Mouse (Mus musculus): ENCODE results near the gene Pgm1. TPM values are rescaled to one million over a fixed set of nuclear protein-coding genes. Genes with fewer than 3 reads are reported as not detected.

Gene Pgm1
- total and polyA plus RNA-seq, 3 experiments, result 54.0 to 97.9 (median 95.7) TPM

- no peak for TF ChIP-seq CTCF (conservative IDR thresholded peaks at IDR 0.05 in 1 of 2, IDR thresholded peaks at IDR 0.05 in 1 of 2; ENCODE audit: low read depth in 2 of 2, low read length in 2 of 2)
- no peak for TF ChIP-seq SMC3 (IDR thresholded peaks at IDR 0.05; ENCODE audit: low read depth, low read length)
- no peak for TF ChIP-seq SIN3A (IDR thresholded peaks at IDR 0.05; ENCODE audit: low read length)
- TF ChIP-seq ELF1 (IDR thresholded peaks at IDR 0.05; ENCODE audit: low read depth, low read length), result no peak
- no peak for TF ChIP-seq KAT2A (IDR thresholded peaks at IDR 0.05; ENCODE audit: insufficient replicate concordance, low read length)
- no peak for TF ChIP-seq ETS1 (conservative IDR thresholded peaks at IDR 0.05; ENCODE audit: low read depth, low read length)
- no peak for TF ChIP-seq JUN (IDR thresholded peaks at IDR 0.05; ENCODE audit: insufficient read depth, low read depth, low read length)
- TF ChIP-seq POLR2AphosphoS2 (IDR thresholded peaks at IDR 0.05; ENCODE audit: low read depth, low read length), result no peak
- TF ChIP-seq MXI1 (IDR thresholded peaks at IDR 0.05; ENCODE audit: low read depth, low read length), result no peak
- TF ChIP-seq NRF1 (IDR thresholded peaks at IDR 0.05; ENCODE audit: low read depth, low read length), result no peak
- no peaks in the 10 kb centered on the region for H3K9me3 ChIP-seq (replicated peaks; ENCODE audit: low read length)
- in situ Hi-C loops (cut with MboI; ENCODE audit: low pct_ligation_motif_present, low pct_unique_long_range_greater_than_20kb, low sequenced_read_pairs) (no loop called here), dilution Hi-C loops (cut with MboI; ENCODE audit: extremely low pct_ligation_motif_present, extremely low pct_unique_long_range_greater_than_20kb, low sequenced_read_pairs) (no loop called here)
- no peaks in the 10 kb centered on the region for H3K27me3 ChIP-seq (replicated peaks)
- peaks cover 8 to 29% of the 10 kb centered on the region in 2 experiments for H3K36me3 ChIP-seq (replicated peaks in 1 of 2; ENCODE audit: control insufficient read depth in 1 of 2, insufficient read depth in 1 of 2, low read length in 1 of 2)
- no peak overlapping the region for H3K4me3 ChIP-seq (replicated peaks in 1 of 3; ENCODE audit: low read depth in 2 of 3, low read length in 2 of 3, poor library complexity in 1 of 3)
- no peak overlapping the region for H3K4me2 ChIP-seq (ENCODE audit: insufficient read depth, low read depth, poor library complexity, severe bottlenecking)
- peaks cover 0 to 23% of the 10 kb centered on the region in 2 experiments; a peak in 2 of 4 replicates for H3K4me1 ChIP-seq (ENCODE audit: control insufficient read depth in 1 of 2, insufficient read depth in 2 of 2)
- no peaks in the 10 kb centered on the region for H3K79me2 ChIP-seq (replicated peaks; ENCODE audit: control insufficient read depth, extremely low read depth, insufficient read depth, poor library complexity, severe bottlenecking)
- H3K9ac ChIP-seq (ENCODE audit: insufficient read depth, low read depth), result no peak overlapping the region
- no peak for DNase-seq (ENCODE audit: extremely low read depth)
- no peak overlapping the region for H3K27ac ChIP-seq (ENCODE audit: insufficient read depth, low read depth)
These were observed 30.1 kb downstream of the Pgm1 start for GRCm38 (mm10) chr4:99959308-99959707.

GRCm38 (mm10) chr4:99966555-99966954, 37.3 kb downstream of the Pgm1 start:
- TF ChIP-seq CTCF (conservative IDR thresholded peaks at IDR 0.05 in 1 of 2, IDR thresholded peaks at IDR 0.05 in 1 of 2; ENCODE audit: low read depth in 2 of 2, low read length in 2 of 2) (no peak), CHD2 (IDR thresholded peaks at IDR 0.05; ENCODE audit: low read length) (no peak), ZKSCAN1 (IDR thresholded peaks at IDR 0.05; ENCODE audit: borderline replicate concordance, low read depth, low read length) (no peak), ZNF384 (IDR thresholded peaks at IDR 0.05; ENCODE audit: low read depth, low read length) (no peak)
- Histone ChIP-seq H3K27ac (ENCODE audit: insufficient read depth, low read depth) (no peak overlapping the region), H3K27me3 (replicated peaks) (no peaks in the 10 kb centered on the region), H3K4me1 (ENCODE audit: control insufficient read depth in 1 of 2, insufficient read depth in 2 of 2) (no peaks in the 10 kb centered on the region), H3K9ac (ENCODE audit: insufficient read depth, low read depth) (no peak overlapping the region), H3K36me3 (replicated peaks in 1 of 2; ENCODE audit: control insufficient read depth in 1 of 2, insufficient read depth in 1 of 2, low read length in 1 of 2) (peaks cover 24 to 81% of the 10 kb centered on the region in 2 experiments), H3K4me2 (ENCODE audit: insufficient read depth, low read depth, poor library complexity, severe bottlenecking) (no peak overlapping the region), H3K79me2 (replicated peaks; ENCODE audit: control insufficient read depth, extremely low read depth, insufficient read depth, poor library complexity, severe bottlenecking) (no peaks in the 10 kb centered on the region), H3K9me3 (replicated peaks; ENCODE audit: low read length) (no peaks in the 10 kb centered on the region), H3K4me3 (replicated peaks in 1 of 3; ENCODE audit: low read depth in 2 of 3, low read length in 2 of 3, poor library complexity in 1 of 3) (no peak overlapping the region)
- in situ Hi-C loops (cut with MboI; ENCODE audit: low pct_ligation_motif_present, low pct_unique_long_range_greater_than_20kb, low sequenced_read_pairs), result no loop called here
- DNase-seq (ENCODE audit: extremely low read depth), result no peak
- dilution Hi-C loops (cut with MboI; ENCODE audit: extremely low pct_ligation_motif_present, extremely low pct_unique_long_range_greater_than_20kb, low sequenced_read_pairs), result no loop called here

- in situ Hi-C loops (cut with MboI; ENCODE audit: low pct_ligation_motif_present, low pct_unique_long_range_greater_than_20kb, low sequenced_read_pairs), result no loop called here
- TF ChIP-seq JUN (IDR thresholded peaks at IDR 0.05; ENCODE audit: insufficient read depth, low read depth, low read length) (no peak), KAT2A (IDR thresholded peaks at IDR 0.05; ENCODE audit: insufficient replicate concordance, low read length) (no peak), MYC (IDR thresholded peaks at IDR 0.05; ENCODE audit: low read depth, low read length) (no peak), ELF1 (IDR thresholded peaks at IDR 0.05; ENCODE audit: low read depth, low read length) (no peak), UBTF (IDR thresholded peaks at IDR 0.05; ENCODE audit: low read depth, low read length) (no peak), USF1 (IDR thresholded peaks at IDR 0.05; ENCODE audit: low read depth, low read length) (no peak), ZKSCAN1 (IDR thresholded peaks at IDR 0.05; ENCODE audit: borderline replicate concordance, low read depth, low read length) (no peak), IRF4 (IDR thresholded peaks at IDR 0.05; ENCODE audit: low read depth, low read length) (no peak), MAZ (IDR thresholded peaks at IDR 0.05; ENCODE audit: low read depth, low read length) (no peak), PAX5 (IDR thresholded peaks at IDR 0.05; ENCODE audit: low read length) (no peak), HCFC1 (IDR thresholded peaks at IDR 0.05; ENCODE audit: low read depth, low read length) (no peak), GABPA (IDR thresholded peaks at IDR 0.05; ENCODE audit: insufficient replicate concordance, low read depth, low read length) (no peak), E2F4 (IDR thresholded peaks at IDR 0.05; ENCODE audit: insufficient replicate concordance, low read depth, low read length) (no peak), ZNF384 (IDR thresholded peaks at IDR 0.05; ENCODE audit: low read depth, low read length) (no peak), MEF2A (IDR thresholded peaks at IDR 0.05; ENCODE audit: borderline replicate concordance, low read depth, low read length) (no peak), TCF12 (IDR thresholded peaks at IDR 0.05; ENCODE audit: low read depth, low read length) (no peak), CHD1 (IDR thresholded peaks at IDR 0.05; ENCODE audit: low read depth, low read length) (no peak)
These were observed 40.1 kb downstream of the Pgm1 start for GRCm38 (mm10) chr4:99969328-99969727.

More at GRCm38 (mm10) chr4:99969328-99969727, 40.1 kb downstream of the Pgm1 start:
- no peak for DNase-seq (ENCODE audit: extremely low read depth)
- no peak overlapping the region for H3K27ac ChIP-seq (ENCODE audit: insufficient read depth, low read depth)
- no peaks in the 10 kb centered on the region for H3K9me3 ChIP-seq (replicated peaks; ENCODE audit: low read length)
- no peaks in the 10 kb centered on the region for H3K79me2 ChIP-seq (replicated peaks; ENCODE audit: control insufficient read depth, extremely low read depth, insufficient read depth, poor library complexity, severe bottlenecking)
- H3K9ac ChIP-seq (ENCODE audit: insufficient read depth, low read depth), result no peak overlapping the region
- H3K4me3 ChIP-seq (replicated peaks in 1 of 3; ENCODE audit: low read depth in 2 of 3, low read length in 2 of 3, poor library complexity in 1 of 3), result no peak overlapping the region
- H3K36me3 ChIP-seq (replicated peaks in 1 of 2; ENCODE audit: control insufficient read depth in 1 of 2, insufficient read depth in 1 of 2, low read length in 1 of 2), result peaks cover 20 to 83% of the 10 kb centered on the region in 2 experiments
- H3K27me3 ChIP-seq (replicated peaks), result no peaks in the 10 kb centered on the region
- H3K4me2 ChIP-seq (ENCODE audit: insufficient read depth, low read depth, poor library complexity, severe bottlenecking), result no peak overlapping the region
- dilution Hi-C loops (cut with MboI; ENCODE audit: extremely low pct_ligation_motif_present, extremely low pct_unique_long_range_greater_than_20kb, low sequenced_read_pairs), result no loop called here
- no peaks in the 10 kb centered on the region for H3K4me1 ChIP-seq (ENCODE audit: control insufficient read depth in 1 of 2, insufficient read depth in 2 of 2)
